Mouse (Mus musculus) heart, postnatal 0 days (tissue): ENCODE measurements around the gene Reep3. TPM values are rescaled to one million over a fixed set of nuclear protein-coding genes. Genes with fewer than 3 reads are reported as not detected.
A peak's percentile ranks its signal among the peaks of the same experiment; 100 is the strongest.

ENCODE experiments used
- ATAC-seq: fragments of 200-750 bp; cut with Nextera tagmentation; 2 replicates; pipeline ENCODE4 v1.8.0; 2017; ENCODE audit warnings: low read depth, moderate number of reproducible peaks, moderate library complexity; ENCODE audit not compliant: insufficient read depth
- DNase-seq: peaks from one replicate; pipeline ENCODE4 v3.0.0-alpha.2; 2016; ENCODE audit warnings: low spot score
- H3K27ac ChIP-seq: fragments of 300-500 bp; sonication (generic); 2 replicates; pipeline ENCODE4 v1.5.1; 2014; ENCODE audit warnings: low read depth, mild to moderate bottlenecking
- H3K27me3 ChIP-seq: fragments of 300-500 bp; sonication (generic); 2 replicates; pipeline ENCODE4 v1.6.1; 2014; ENCODE audit warnings: low read length, mixed read lengths; ENCODE audit not compliant: control insufficient read depth, insufficient read depth
- H3K36me3 ChIP-seq: fragments of 300-500 bp; sonication (generic); replicated peaks from 2 replicates; pipeline ENCODE4 v1.6.1; 2014; ENCODE audit warnings: low read length, mixed read lengths; ENCODE audit not compliant: control insufficient read depth, insufficient read depth
- H3K4me1 ChIP-seq: fragments of 300-500 bp; sonication (generic); 2 replicates; pipeline ENCODE4 v1.6.1; 2014; ENCODE audit warnings: antibody characterized with exemption; ENCODE audit not compliant: control insufficient read depth, insufficient read depth
- H3K4me2 ChIP-seq: fragments of 300-500 bp; sonication (generic); 2 replicates; pipeline ENCODE4 v1.6.1; 2014; ENCODE audit warnings: low read depth, mild to moderate bottlenecking, low read length, moderate library complexity
- H3K4me3 ChIP-seq: fragments of 300-500 bp; sonication (generic); 2 replicates; pipeline ENCODE4 v1.5.1; 2014; ENCODE audit warnings: low read depth, low read length
- H3K9ac ChIP-seq: fragments of 300-500 bp; sonication (generic); replicated peaks from 2 replicates; pipeline ENCODE4 v1.6.1; 2014; ENCODE audit warnings: low read depth, low read length, mixed read lengths
- H3K9me3 ChIP-seq: fragments of 300-500 bp; sonication (generic); replicated peaks from 2 replicates; pipeline ENCODE4 v1.6.1; 2016; ENCODE audit warnings: low read length; ENCODE audit not compliant: control insufficient read depth
- CTCF ChIP-seq: IDR thresholded peaks from 2 replicates; pipeline ENCODE4 v1.5.1; 2016; ENCODE audit warnings: antibody characterized with exemption, control low read depth, low read depth
- EP300 ChIP-seq: IDR thresholded peaks from 2 replicates; pipeline ENCODE4 v1.6.1; 2016; ENCODE audit warnings: antibody characterized with exemption, low read depth
- WGBS: fragments of 180-500 bp; shearing (Covaris S2); extraction: QIAGEN DNeasy Blood & Tissue Kit; methylation state at CpG from one replicate; pipeline ENCODE4 v1.1.7; 2014; 5-methylcytosine and 5-hydroxymethylcytosine counted together
- polyA plus RNA-seq: library from polyadenylated mRNA; unstranded; fragments of >200 nt; fragmentation: Nextera tagmentation; extraction: Ambion mirVana; gene quantifications from 2 replicates; pipeline ENCODE4 v1.2.1, GENCODE M21; 2015
- total RNA-seq: library from RNA; depleted of rRNA; stranded (reverse); fragments of >200 nt; gene quantifications from 2 replicates; pipeline ENCODE4 v1.2.3, GENCODE M21; 2014; ENCODE audit warnings: low replicate concordance

Reep3 gene
- total and polyA plus RNA-seq, 2 experiments from 2014 or later, result 26.6 to 26.8 TPM

- ATAC-seq, result no peak
- 20% methylated on average over 4 of the region's 4 CpGs for WGBS
- H3K9ac ChIP-seq, result no peak overlapping the region
These were observed 27.4 kb upstream of the Reep3 start for GRCm38 (mm10) chr10:67124156-67124555.

GRCm38 (mm10) chr10:67123756-67124155 lies 27.0 kb upstream of the Reep3 start:
- Histone ChIP-seq H3K9ac (no peak overlapping the region), H3K4me1 (peaks cover 54% of the 10 kb centered on the region), H3K9me3 (no peaks in the 10 kb centered on the region), H3K27me3 (no peaks in the 10 kb centered on the region), H3K36me3 (no peaks in the 10 kb centered on the region), H3K27ac (peak overlapping the region; percentile 72), H3K4me3 (no peak overlapping the region), H3K4me2 (peak overlapping the region; percentile 40)
- DNase-seq, result no peak
- no peak for ATAC-seq
- 21% methylated on average over 2 of the region's 2 CpGs for WGBS
- no peak for TF ChIP-seq EP300

More at GRCm38 (mm10) chr10:67124156-67124555, 27.4 kb upstream of the Reep3 start:
- no peak for DNase-seq
- Histone ChIP-seq H3K27ac (peak overlapping the region; percentile 72), H3K9me3 (no peaks in the 10 kb centered on the region), H3K4me2 (peak overlapping the region; percentile 40), H3K27me3 (no peaks in the 10 kb centered on the region), H3K4me1 (peaks cover 52% of the 10 kb centered on the region), H3K4me3 (no peak overlapping the region), H3K36me3 (no peaks in the 10 kb centered on the region)
- TF ChIP-seq EP300 (no peak), CTCF (no peak)

GRCm38 (mm10) chr10:67120640-67121039 lies 23.9 kb upstream of the Reep3 start:
- ATAC-seq, result no peak
- TF ChIP-seq CTCF (no peak), EP300 (no peak)
- Histone ChIP-seq H3K4me1 (peaks cover 51% of the 10 kb centered on the region), H3K4me3 (no peak overlapping the region), H3K9ac (no peak overlapping the region), H3K4me2 (no peak overlapping the region), H3K27me3 (no peaks in the 10 kb centered on the region), H3K36me3 (no peaks in the 10 kb centered on the region), H3K9me3 (no peaks in the 10 kb centered on the region), H3K27ac (no peak overlapping the region)
- DNase-seq, result no peak
- WGBS, result 91% methylated on average over 2 of the region's 2 CpGs

GRCm38 (mm10) chr10:67120180-67120579 lies 23.4 kb upstream of the Reep3 start:
- peaks cover 51% of the 10 kb centered on the region for H3K4me1 ChIP-seq
- no peak for TF ChIP-seq CTCF
- TF ChIP-seq EP300, result no peak

GRCm38 (mm10) chr10:67119291-67119690 lies 22.5 kb upstream of the Reep3 start:
- Histone ChIP-seq H3K36me3 (no peaks in the 10 kb centered on the region), H3K9ac (no peak overlapping the region), H3K4me2 (peak overlapping the region; percentile 19; the same call in 1 of the 2 replicates), H3K4me3 (no peak overlapping the region), H3K27me3 (no peaks in the 10 kb centered on the region), H3K9me3 (no peaks in the 10 kb centered on the region), H3K27ac (0 out of 2 replicates have a peak overlapping the region, but pooled peaks have one; percentile 22), H3K4me1 (peaks cover 48% of the 10 kb centered on the region)
- ATAC-seq (no peak), DNase-seq (no peak)
- no peak for TF ChIP-seq CTCF
- TF ChIP-seq EP300, result no peak
- WGBS, result 44% methylated on average over 7 of the region's 7 CpGs

More at GRCm38 (mm10) chr10:67120180-67120579, 23.4 kb upstream of the Reep3 start:
- H3K9ac ChIP-seq, result no peak overlapping the region
- no peak overlapping the region for H3K4me3 ChIP-seq
- H3K27ac ChIP-seq, result 0 out of 2 replicates have a peak overlapping the region, but pooled peaks have one; percentile 22
- peak overlapping the region; percentile 19; the same call in 1 of the 2 replicates for H3K4me2 ChIP-seq
- WGBS, result 27% methylated on average over 4 of the region's 4 CpGs
- DNase-seq (no peak), ATAC-seq (no peak)
- H3K27me3 ChIP-seq, result no peaks in the 10 kb centered on the region
- H3K36me3 ChIP-seq, result no peaks in the 10 kb centered on the region
- no peaks in the 10 kb centered on the region for H3K9me3 ChIP-seq

GRCm38 (mm10) chr10:67116251-67116650 lies 19.5 kb upstream of the Reep3 start:
- Histone ChIP-seq H3K4me2 (no peak overlapping the region), H3K27me3 (no peaks in the 10 kb centered on the region), H3K36me3 (no peaks in the 10 kb centered on the region), H3K27ac (peak overlapping the region; percentile 60; the same call in 1 of the 2 replicates), H3K4me3 (no peak overlapping the region), H3K9ac (no peak overlapping the region), H3K9me3 (no peaks in the 10 kb centered on the region), H3K4me1 (peaks cover 47% of the 10 kb centered on the region)
- 53% methylated on average over 8 of the region's 8 CpGs for WGBS
- ATAC-seq, result no peak
- TF ChIP-seq CTCF (no peak), EP300 (no peak)
- DNase-seq, result no peak
